Mouse (Mus musculus) stomach, embryonic 15.5 days (tissue): ENCODE measurements around the gene Cux2. TPM values are rescaled to one million over a fixed set of nuclear protein-coding genes. Genes with fewer than 3 reads are reported as not detected.

ENCODE experiments used
- ATAC-seq: fragments of 200-750 bp; cut with Nextera tagmentation; 2 replicates; pipeline ENCODE4 v1.8.0; 2017; ENCODE audit warnings: low read depth, moderate number of reproducible peaks, moderate TSS enrichment; ENCODE audit not compliant: insufficient read depth, low FRiP score
- H3K27ac ChIP-seq: fragments of 300-500 bp; sonication (generic); 2 replicates; pipeline ENCODE4 v1.5.1; 2015; ENCODE audit warnings: mild to moderate bottlenecking, inconsistent platforms
- H3K27me3 ChIP-seq: fragments of 300-500 bp; sonication (generic); replicated peaks from 2 replicates; pipeline ENCODE4 v1.6.1; 2015; ENCODE audit warnings: inconsistent platforms
- H3K36me3 ChIP-seq: fragments of 300-500 bp; sonication (generic); 2 replicates; pipeline ENCODE4 v1.6.1; 2015; ENCODE audit warnings: inconsistent platforms
- H3K4me1 ChIP-seq: fragments of 300-500 bp; sonication (generic); 2 replicates; pipeline ENCODE4 v1.6.1; 2015; ENCODE audit warnings: inconsistent platforms
- H3K4me2 ChIP-seq: fragments of 300-500 bp; sonication (generic); 2 replicates; pipeline ENCODE4 v1.6.1; 2015; ENCODE audit warnings: mild to moderate bottlenecking, inconsistent platforms
- H3K4me3 ChIP-seq: fragments of 300-500 bp; sonication (generic); replicated peaks from 2 replicates; pipeline ENCODE4 v1.5.1; 2015; ENCODE audit warnings: inconsistent platforms
- H3K9ac ChIP-seq: fragments of 300-500 bp; sonication (generic); 2 replicates; pipeline ENCODE4 v1.6.1; 2015; ENCODE audit warnings: inconsistent platforms
- H3K9me3 ChIP-seq: fragments of 300-500 bp; sonication (generic); 2 replicates; pipeline ENCODE4 v1.6.1; 2016; ENCODE audit warnings: inconsistent platforms
- WGBS: fragments of 180-500 bp; shearing (Covaris S2); methylation state at CpG from one replicate; pipeline ENCODE4 v1.1.7; 2015; 5-methylcytosine and 5-hydroxymethylcytosine counted together
- polyA plus RNA-seq: library from polyadenylated mRNA; unstranded; fragments of >200 nt; fragmentation: Nextera tagmentation; extraction: Ambion mirVana; gene quantifications from 2 replicates; pipeline ENCODE4 v1.2.1, GENCODE M21; 2015

Gene Cux2
- polyA plus RNA-seq, 1 experiment from 2014 or later: 6.2 TPM

DNA sequence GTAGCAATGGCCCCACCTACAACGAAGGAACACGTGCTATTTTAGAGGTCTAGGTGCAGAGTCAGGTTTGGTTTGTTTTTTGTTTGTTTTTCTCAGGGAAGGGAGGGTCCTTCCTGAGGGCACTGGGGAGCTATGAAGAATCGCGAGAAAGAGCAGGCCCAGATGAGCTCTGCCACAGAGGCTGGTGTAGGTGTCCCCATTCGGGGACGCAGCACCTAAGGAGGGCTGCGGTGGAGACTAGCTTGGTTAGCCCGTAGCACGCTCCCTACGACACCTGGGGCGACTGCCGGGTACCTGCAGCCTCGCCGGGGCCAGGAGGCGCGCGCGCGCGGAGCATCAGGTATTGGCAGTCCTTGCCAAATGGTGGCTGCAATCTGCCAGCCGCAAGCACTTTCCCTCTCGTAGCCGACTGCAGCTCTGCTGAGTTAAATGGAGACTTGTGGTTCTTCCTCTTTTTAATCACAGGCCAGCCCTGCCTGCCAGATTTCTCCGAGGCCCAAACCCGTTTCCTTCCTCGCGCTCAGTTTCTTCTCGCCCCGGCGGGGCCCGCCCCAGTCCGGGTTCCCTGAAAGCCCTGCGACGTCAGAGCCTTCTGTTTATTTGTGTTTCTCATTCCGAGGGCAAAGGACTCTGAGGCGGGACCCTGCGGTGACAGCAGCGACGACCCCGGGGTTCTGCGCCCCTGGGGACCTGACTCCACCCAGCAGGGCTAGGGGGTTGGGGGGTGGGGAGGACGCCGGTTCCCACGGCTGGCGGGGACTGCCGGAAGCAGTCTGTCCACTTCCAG is 211.4 kb downstream of the Cux2 start:
- H3K4me1 ChIP-seq: peaks cover 56% of the 10 kb centered on the region
- H3K36me3 ChIP-seq: no peaks in the 10 kb centered on the region
- no peaks in the 10 kb centered on the region for H3K9me3 ChIP-seq
- 3% methylated on average over 46 of the region's 46 CpGs for WGBS
- H3K27me3 ChIP-seq: peaks cover 5% of the 10 kb centered on the region
- H3K4me2 ChIP-seq: peak overlapping the region; percentile 85
- peak overlapping the region; percentile 16; the same call in 1 of the 2 replicates for H3K9ac ChIP-seq
- peak overlapping the region; percentile 61 for H3K4me3 ChIP-seq
- ATAC-seq: no peak
- peak overlapping the region; percentile 92 for H3K27ac ChIP-seq

GRCm38 (mm10) chr5:121837441-121838340 is 212.2 kb downstream of the Cux2 start, which contains the start of gene Sh2b3:
Gene Sh2b3 (minus strand): TSS chr5:121837646.
- Histone ChIP-seq H3K4me1 (peaks cover 57% of the 10 kb centered on the region), H3K9ac (peak within 1 kb of the TSS; percentile 60), H3K27me3 (no peaks in the 10 kb centered on the region), H3K4me2 (peak within 1 kb of the TSS; percentile 85), H3K27ac (peak within 1 kb of the TSS; percentile 92), H3K36me3 (no peaks in the 10 kb centered on the region), H3K9me3 (no peaks in the 10 kb centered on the region), H3K4me3 (peak within 1 kb of the TSS; percentile 61)
- ATAC-seq: peak; percentile 4; the same call in 1 of the 2 replicates
- 1% methylated on average over 35 of the region's 35 CpGs for WGBS

DNA sequence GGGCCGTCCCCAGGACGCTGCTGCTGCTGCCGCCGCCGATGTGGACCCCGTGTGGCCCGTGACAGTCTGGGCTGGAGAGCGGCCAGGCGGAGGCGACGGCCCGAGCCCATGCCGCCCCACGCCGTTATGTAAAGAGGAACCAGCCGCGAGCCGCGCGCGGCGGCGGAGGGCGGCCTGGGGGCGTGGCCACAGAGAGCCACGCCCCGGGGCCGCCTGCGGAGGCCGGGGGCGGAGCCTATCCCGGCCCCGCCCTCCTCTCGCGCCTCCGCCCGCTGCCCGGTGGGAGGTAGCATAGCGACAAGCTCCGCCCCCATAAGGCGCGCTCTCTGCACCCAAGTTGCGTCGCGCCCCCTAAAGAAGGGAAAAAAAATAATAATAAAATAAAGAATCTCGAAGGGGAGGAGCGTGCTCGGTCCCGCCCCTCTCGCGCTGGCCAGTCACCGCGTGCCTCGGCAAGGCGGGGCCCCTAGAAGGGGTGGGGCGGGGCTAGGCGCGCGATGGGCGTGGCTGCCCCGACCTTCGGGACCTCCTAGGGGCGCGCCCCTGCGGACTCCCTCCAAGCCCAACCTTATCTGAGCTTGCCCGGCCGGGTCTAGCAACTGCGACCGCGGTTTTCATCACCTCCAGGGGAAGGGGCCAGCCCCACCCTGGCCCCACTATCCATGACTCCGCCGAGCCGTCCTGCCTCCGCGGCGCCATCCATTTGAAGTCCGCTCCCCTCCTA is 213.0 kb downstream of the Cux2 start:
- no peaks in the 10 kb centered on the region for H3K36me3 ChIP-seq
- peaks cover 55% of the 10 kb centered on the region for H3K4me1 ChIP-seq
- H3K9me3 ChIP-seq: no peaks in the 10 kb centered on the region
- H3K4me2 ChIP-seq: peak overlapping the region; percentile 85
- H3K4me3 ChIP-seq: peak overlapping the region; percentile 61
- H3K27me3 ChIP-seq: no peaks in the 10 kb centered on the region
- peak overlapping the region; percentile 92 for H3K27ac ChIP-seq
- H3K9ac ChIP-seq: peak overlapping the region; percentile 60
- under 1% methylated on average over 65 of the region's 77 CpGs for WGBS
- ATAC-seq: peak; percentile 83

DNA sequence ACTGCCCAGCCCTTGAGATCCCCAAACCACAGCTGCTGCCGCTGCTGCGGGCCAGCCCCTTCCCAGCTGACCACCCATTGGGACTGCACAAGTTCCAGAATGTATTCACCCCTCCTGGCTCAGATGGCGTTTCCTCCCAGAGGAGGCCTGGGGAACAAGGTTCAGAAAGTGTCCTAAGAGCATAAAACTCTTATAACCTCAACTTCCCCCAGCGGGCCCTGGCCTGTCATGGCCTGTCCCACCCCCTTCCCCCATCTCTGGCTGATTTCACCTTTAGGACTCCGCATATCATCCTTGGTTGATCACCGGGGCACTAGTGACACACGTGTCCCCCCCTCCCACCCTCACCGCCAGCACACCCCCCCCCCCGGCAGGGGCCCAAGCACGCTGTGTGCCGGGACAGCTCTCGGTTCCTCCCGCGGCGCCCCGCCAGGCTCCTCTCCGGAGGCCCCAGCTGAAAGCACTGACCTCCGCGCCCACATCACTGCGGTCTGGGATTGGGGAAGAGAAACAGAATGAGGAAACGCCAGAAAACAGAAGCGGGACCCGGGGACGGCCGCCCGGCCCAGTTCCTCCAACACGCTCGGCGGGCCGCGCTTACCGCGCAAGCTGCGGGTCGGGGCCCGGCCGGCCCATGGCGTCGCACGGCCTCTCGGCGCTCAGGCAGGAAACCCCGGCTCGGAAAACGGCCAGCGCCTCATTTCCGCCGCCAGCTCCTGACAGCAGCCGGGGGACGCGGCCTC is 213.8 kb downstream of the Cux2 start:
- Histone ChIP-seq H3K4me3 (peak overlapping the region; percentile 61), H3K4me1 (peaks cover 55% of the 10 kb centered on the region)
- ATAC-seq: peak; percentile 3

DNA sequence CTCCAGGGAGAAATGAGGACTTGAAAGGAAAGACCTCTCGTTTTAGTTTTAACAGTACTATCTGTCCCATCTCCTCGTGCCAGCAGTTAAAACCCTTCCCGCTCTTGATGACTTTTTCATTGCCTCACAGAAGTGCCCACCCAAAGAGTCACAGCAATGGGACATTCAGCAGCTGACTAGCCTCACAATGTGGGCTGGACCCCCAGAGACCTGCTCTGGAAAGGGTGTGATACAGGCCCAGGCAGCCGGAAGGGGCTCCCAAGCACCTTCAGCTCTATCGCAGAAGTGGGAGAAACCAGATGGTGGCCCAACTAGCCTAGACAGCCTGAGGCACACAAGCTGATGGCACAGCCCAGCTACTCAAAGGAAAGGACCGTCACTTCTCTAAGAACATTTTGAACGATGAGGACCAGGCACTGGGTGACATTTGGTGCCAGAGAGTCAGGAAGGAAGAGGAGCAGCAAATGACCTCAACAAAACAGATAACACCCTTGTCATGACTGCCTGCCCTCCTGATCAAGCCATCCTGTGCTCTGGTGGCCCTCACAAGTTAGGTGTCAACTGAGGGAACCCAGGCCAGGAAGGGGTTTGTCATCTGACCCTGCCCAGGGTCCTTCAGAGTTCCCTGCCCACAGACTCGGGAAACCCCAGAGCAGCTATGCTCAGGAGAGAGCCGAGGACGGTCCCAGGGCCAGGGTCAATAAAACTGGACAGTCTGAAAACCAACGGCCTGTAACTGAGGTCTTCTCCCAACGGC is 214.7 kb downstream of the Cux2 start:
- Histone ChIP-seq H3K4me2 (peak overlapping the region; percentile 85), H3K9ac (peak overlapping the region; percentile 60; the same call in 1 of the 2 replicates), H3K4me1 (peaks cover 55% of the 10 kb centered on the region), H3K9me3 (no peaks in the 10 kb centered on the region), H3K27ac (peak overlapping the region; percentile 71; the same call in 1 of the 2 replicates), H3K4me3 (peak overlapping the region; percentile 61), H3K27me3 (no peaks in the 10 kb centered on the region), H3K36me3 (no peaks in the 10 kb centered on the region)
- WGBS: 28% methylated on average over 12 of the region's 12 CpGs
- no peak for ATAC-seq

More for the DNA sequence above, 213.8 kb downstream of the Cux2 start:
- Histone ChIP-seq H3K9me3 (no peaks in the 10 kb centered on the region), H3K27me3 (no peaks in the 10 kb centered on the region), H3K27ac (peak overlapping the region; percentile 71), H3K36me3 (no peaks in the 10 kb centered on the region), H3K9ac (peak overlapping the region; percentile 60), H3K4me2 (peak overlapping the region; percentile 85)
- WGBS: under 1% methylated on average over 50 of the region's 51 CpGs

- H3K36me3 ChIP-seq: 0 out of 2 replicates have a peak, but pooled peaks cover 3% of the 10 kb centered on the region
- H3K9ac ChIP-seq: no peak overlapping the region
- H3K27me3 ChIP-seq: no peaks in the 10 kb centered on the region
- H3K27ac ChIP-seq: peak overlapping the region; percentile 35; the same call in 1 of the 2 replicates
- H3K9me3 ChIP-seq: no peaks in the 10 kb centered on the region
- peak overlapping the region; percentile 85 for H3K4me2 ChIP-seq
- H3K4me1 ChIP-seq: peaks cover 62% of the 10 kb centered on the region
- peak overlapping the region; percentile 61 for H3K4me3 ChIP-seq
- no peak for ATAC-seq
- WGBS: 66% methylated on average over 7 of the region's 7 CpGs
Observed at GRCm38 (mm10) chr5:121834241-121834606, 215.7 kb downstream of the Cux2 start.

GRCm38 (mm10) chr5:121833572-121834240 is 216.2 kb downstream of the Cux2 start:
- peak overlapping the region; percentile 35; the same call in 1 of the 2 replicates for H3K27ac ChIP-seq

DNA sequence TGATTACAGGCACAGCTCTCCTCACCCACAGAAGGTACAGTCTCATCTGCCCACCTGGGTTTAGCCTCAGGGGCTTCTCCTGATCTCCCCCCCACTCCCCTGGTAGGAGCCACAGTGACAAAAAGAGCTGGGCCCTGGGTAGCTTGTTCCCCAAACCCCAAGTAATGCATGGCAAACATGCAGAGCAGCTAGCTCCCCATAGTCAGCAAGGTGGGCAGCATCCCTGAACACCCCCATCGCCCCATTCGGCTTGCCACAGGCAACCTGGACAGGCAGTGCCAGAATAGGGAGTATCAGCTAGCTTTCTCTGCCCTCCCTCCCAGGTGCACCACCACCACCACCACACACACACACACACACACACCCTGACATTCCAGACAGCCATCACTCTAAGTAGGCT is 216.7 kb downstream of the Cux2 start:
- Histone ChIP-seq H3K4me3 (no peak overlapping the region; the same call in 1 of the 2 replicates), H3K27ac (peak overlapping the region; percentile 54; the same call in 1 of the 2 replicates), H3K9me3 (no peaks in the 10 kb centered on the region), H3K27me3 (no peaks in the 10 kb centered on the region), H3K4me2 (peak overlapping the region; percentile 85), H3K4me1 (peaks cover 62% of the 10 kb centered on the region), H3K9ac (no peak overlapping the region), H3K36me3 (peaks cover 5% of the 10 kb centered on the region; the same call in 1 of the 2 replicates)
- WGBS: 97% methylated on average over 2 of the region's 2 CpGs
- ATAC-seq: no peak

More at GRCm38 (mm10) chr5:121833572-121834240, 216.2 kb downstream of the Cux2 start:
- H3K9ac ChIP-seq: no peak overlapping the region
- WGBS: 30% methylated on average over 10 of the region's 10 CpGs
- no peaks in the 10 kb centered on the region for H3K27me3 ChIP-seq
- H3K4me2 ChIP-seq: peak overlapping the region; percentile 85
- H3K4me1 ChIP-seq: peaks cover 62% of the 10 kb centered on the region
- H3K4me3 ChIP-seq: peak overlapping the region; percentile 61
- no peaks in the 10 kb centered on the region for H3K9me3 ChIP-seq
- 0 out of 2 replicates have a peak, but pooled peaks cover 3% of the 10 kb centered on the region for H3K36me3 ChIP-seq
- ATAC-seq: no peak

GRCm38 (mm10) chr5:121832376-121833155 is 217.3 kb downstream of the Cux2 start:
- H3K9me3 ChIP-seq: no peaks in the 10 kb centered on the region
- 75% methylated on average over 6 of the region's 6 CpGs for WGBS
- H3K4me2 ChIP-seq: 0 out of 2 replicates have a peak overlapping the region, but pooled peaks have one; percentile 85

More at GRCm38 (mm10) chr5:121832376-121833155, 217.3 kb downstream of the Cux2 start:
- no peak overlapping the region for H3K4me3 ChIP-seq
- peaks cover 56% of the 10 kb centered on the region for H3K4me1 ChIP-seq
- peaks cover 7% of the 10 kb centered on the region; the same call in 1 of the 2 replicates for H3K36me3 ChIP-seq
- H3K27me3 ChIP-seq: no peaks in the 10 kb centered on the region
- peak overlapping the region; percentile 23 for H3K27ac ChIP-seq
- no peak overlapping the region for H3K9ac ChIP-seq
- ATAC-seq: no peak
